Mouse (Mus musculus): ENCODE measurements around the gene Gkn3. TPM values are rescaled to one million over a fixed set of nuclear protein-coding genes. Genes with fewer than 3 reads are reported as not detected.

Gene Gkn3
- polyA plus RNA-seq, 1 experiment from 2014 or later: 0.21 TPM

DNA sequence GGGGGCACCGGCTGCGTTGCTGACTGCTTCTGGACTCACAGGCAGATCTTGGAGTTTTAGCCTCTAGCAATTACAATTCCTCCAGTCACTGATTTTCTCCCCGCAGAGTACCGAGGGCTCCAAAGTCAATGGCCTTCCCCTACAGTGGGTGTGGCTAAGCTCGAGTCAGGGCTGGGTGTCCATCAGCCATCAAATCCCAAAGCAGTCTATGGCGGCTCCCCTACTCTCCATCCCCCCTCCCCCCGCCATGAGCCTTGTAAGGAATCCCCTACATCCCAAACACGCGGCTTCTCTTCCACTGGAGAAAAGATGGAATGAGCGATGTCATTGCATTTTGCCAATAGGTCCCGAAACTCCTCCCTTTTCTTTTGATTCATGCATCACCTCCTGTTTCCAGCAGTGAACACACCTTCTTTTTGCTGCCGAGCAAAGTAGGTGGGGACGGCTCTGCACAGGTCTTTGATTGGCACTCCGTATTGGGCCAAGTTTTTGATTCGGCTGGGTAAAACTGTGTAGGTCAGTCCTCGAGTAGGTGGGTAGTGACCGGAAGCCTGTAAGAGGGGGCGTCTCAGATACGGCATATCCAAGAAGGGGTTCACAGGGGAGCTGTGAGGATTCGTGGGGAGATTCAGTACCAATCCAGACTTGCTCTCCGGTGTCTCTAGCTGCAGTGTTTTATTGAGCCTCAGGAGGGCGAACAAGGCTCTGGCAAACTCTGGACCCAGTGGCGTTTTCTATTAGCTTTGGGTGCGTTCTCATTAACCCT is 4.6 kb downstream of the Gkn3 start:
- WGBS: 9% methylated on average over 24 of the region's 24 CpGs
- peak; percentile 34; the same call in 1 of the 2 replicates for ATAC-seq
- Histone ChIP-seq H3K27ac (ENCODE audit: low read length) (no peak overlapping the region), H3K36me3 (ENCODE audit: control insufficient read depth, insufficient read depth, low read length) (no peaks in the 10 kb centered on the region), H3K4me1 (ENCODE audit: control insufficient read depth, insufficient read depth, low read length) (peaks cover 9% of the 10 kb centered on the region; the same call in 1 of the 2 replicates), H3K27me3 (replicated peaks; ENCODE audit: control insufficient read depth, insufficient read depth, low read length) (peaks cover 6% of the 10 kb centered on the region; the same call in 1 of the 2 replicates), H3K4me3 (ENCODE audit: low read length) (peak overlapping the region; percentile 27), H3K9ac (ENCODE audit: low read depth, low read length) (0 out of 2 replicates have a peak overlapping the region, but pooled peaks have one; percentile 12), H3K9me3 (ENCODE audit: control insufficient read depth, low read length) (no peaks in the 10 kb centered on the region), H3K4me2 (ENCODE audit: low read depth, low read length) (peak overlapping the region; percentile 53)

DNA sequence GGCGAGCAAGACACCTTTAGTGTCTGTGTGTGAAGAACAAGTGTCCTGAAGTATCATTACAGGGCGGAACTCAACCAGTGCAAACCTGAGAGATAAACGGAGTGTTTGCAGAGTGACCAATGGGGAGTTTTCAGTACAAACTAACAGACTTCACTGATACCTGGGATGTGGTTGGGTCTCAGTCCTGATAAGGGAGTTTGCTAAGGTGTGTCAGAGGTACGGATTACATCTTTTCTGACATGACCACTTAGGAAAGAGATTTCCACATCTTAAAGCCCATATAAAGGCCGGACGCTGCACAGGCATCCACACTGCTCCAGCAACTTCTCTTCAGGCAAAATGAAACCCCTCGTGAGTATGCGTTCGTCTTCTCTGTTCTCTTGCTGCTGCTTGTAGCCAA is 15.7 kb downstream of the Gkn3 start, which contains the start of gene Gkn2:
Gene Gkn2, plus strand, starts transcription at position 301 of the 400 bp plus-strand sequence.
- Histone ChIP-seq H3K4me3 (ENCODE audit: low read length) (no peak within 1 kb of the TSS), H3K4me1 (ENCODE audit: control insufficient read depth, insufficient read depth, low read length) (no peaks in the 10 kb centered on the region), H3K4me2 (ENCODE audit: low read depth, low read length) (no peak within 1 kb of the TSS), H3K36me3 (ENCODE audit: control insufficient read depth, insufficient read depth, low read length) (no peaks in the 10 kb centered on the region), H3K27ac (ENCODE audit: low read length) (no peak within 1 kb of the TSS), H3K27me3 (replicated peaks; ENCODE audit: control insufficient read depth, insufficient read depth, low read length) (no peaks in the 10 kb centered on the region), H3K9ac (ENCODE audit: low read depth, low read length) (no peak within 1 kb of the TSS), H3K9me3 (ENCODE audit: control insufficient read depth, low read length) (no peaks in the 10 kb centered on the region)
- 72% methylated on average over 9 of the region's 9 CpGs for WGBS
- no peak for ATAC-seq

DNA sequence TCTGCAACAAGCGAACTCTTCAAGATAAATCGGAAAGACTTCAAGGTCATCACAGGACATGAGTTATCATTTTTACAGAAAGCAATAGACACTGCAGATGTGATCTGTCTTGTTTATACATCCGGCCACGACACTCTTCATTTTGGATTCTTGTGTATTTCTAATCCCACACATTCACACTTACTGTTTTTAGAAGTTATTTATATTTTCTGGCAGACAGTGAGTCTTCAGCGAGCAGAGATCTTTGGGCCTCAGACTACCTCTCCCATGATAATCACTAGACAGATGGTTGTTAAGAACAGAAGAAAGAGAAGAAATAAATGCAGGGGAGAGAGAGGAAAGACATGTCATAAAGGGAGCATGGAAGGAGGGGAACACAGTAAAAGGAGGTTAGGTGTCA is 19.5 kb downstream of the Gkn3 start:
- Histone ChIP-seq H3K9me3 (ENCODE audit: control insufficient read depth, low read length) (no peaks in the 10 kb centered on the region), H3K36me3 (ENCODE audit: control insufficient read depth, insufficient read depth, low read length) (no peaks in the 10 kb centered on the region), H3K4me3 (ENCODE audit: low read length) (no peak overlapping the region), H3K4me2 (ENCODE audit: low read depth, low read length) (no peak overlapping the region), H3K27me3 (replicated peaks; ENCODE audit: control insufficient read depth, insufficient read depth, low read length) (no peaks in the 10 kb centered on the region), H3K4me1 (ENCODE audit: control insufficient read depth, insufficient read depth, low read length) (no peaks in the 10 kb centered on the region), H3K9ac (ENCODE audit: low read depth, low read length) (no peak overlapping the region), H3K27ac (ENCODE audit: low read length) (no peak overlapping the region)
- WGBS: 66% methylated on average over 5 of the region's 5 CpGs
- no peak for ATAC-seq

DNA sequence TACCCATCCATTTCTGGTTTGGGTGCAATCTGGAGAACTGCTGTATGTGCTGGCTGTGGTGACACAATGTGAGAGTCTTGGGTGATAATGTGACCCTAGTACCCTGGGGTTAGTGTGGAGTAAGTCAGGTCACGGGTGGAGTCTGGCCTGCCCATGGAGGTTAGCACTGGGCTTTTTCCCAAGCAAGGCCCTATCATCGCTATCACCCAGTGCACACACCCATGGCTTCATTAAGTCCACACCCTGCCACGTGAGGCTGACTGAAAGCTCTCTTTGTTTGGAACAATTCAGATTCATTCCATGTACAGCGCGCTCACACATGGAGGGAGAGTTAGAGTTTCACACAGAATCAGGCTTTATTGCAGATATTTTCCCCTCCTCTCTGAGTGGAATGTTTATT is 34.3 kb downstream of the Gkn3 start:
- no peaks in the 10 kb centered on the region for H3K9me3 ChIP-seq (ENCODE audit: control insufficient read depth, low read length)
- no peak overlapping the region for H3K9ac ChIP-seq (ENCODE audit: low read depth, low read length)
- peaks cover 8% of the 10 kb centered on the region for H3K4me1 ChIP-seq (ENCODE audit: control insufficient read depth, insufficient read depth, low read length)
- H3K4me2 ChIP-seq (ENCODE audit: low read depth, low read length): no peak overlapping the region
- 52% methylated on average over 5 of the region's 5 CpGs for WGBS
- no peak overlapping the region for H3K4me3 ChIP-seq (ENCODE audit: low read length)
- ATAC-seq: peak; percentile 95
- H3K27ac ChIP-seq (ENCODE audit: low read length): no peak overlapping the region
- no peaks in the 10 kb centered on the region for H3K27me3 ChIP-seq (replicated peaks; ENCODE audit: control insufficient read depth, insufficient read depth, low read length)
- no peaks in the 10 kb centered on the region for H3K36me3 ChIP-seq (ENCODE audit: control insufficient read depth, insufficient read depth, low read length)

DNA sequence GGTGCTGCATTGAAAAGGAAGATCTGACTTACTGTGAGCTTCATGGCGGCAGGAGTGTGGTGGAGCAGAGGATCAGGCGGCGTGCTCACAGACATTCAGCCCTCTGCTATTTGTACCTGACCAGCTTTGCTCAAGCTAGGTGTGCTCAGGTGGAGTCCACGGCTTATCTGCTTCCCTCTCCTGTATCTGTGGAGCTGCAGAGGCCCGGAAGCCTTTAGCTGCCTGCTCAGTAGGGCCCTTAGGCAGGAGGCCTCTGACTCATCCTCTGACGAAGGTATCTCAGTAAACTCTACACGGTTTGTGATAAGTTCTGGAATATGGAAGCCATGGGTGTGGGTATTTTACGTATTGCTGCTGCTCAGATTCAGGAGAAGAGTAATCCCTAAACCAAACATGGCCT is 37.9 kb downstream of the Gkn3 start, which contains the start of gene Gkn1:
Gene Gkn1, minus strand, starts transcription at position 114 of the 400 bp plus-strand sequence.
- no peak within 1 kb of the TSS for H3K4me3 ChIP-seq (ENCODE audit: low read length)
- no peak within 1 kb of the TSS for H3K27ac ChIP-seq (ENCODE audit: low read length)
- WGBS: 79% methylated on average over 8 of the region's 8 CpGs
- no peaks in the 10 kb centered on the region for H3K27me3 ChIP-seq (replicated peaks; ENCODE audit: control insufficient read depth, insufficient read depth, low read length)
- no peaks in the 10 kb centered on the region for H3K9me3 ChIP-seq (ENCODE audit: control insufficient read depth, low read length)
- no peak within 1 kb of the TSS for H3K4me2 ChIP-seq (ENCODE audit: low read depth, low read length)
- ATAC-seq: peak; percentile 76
- peaks cover 8% of the 10 kb centered on the region for H3K4me1 ChIP-seq (ENCODE audit: control insufficient read depth, insufficient read depth, low read length)
- no peak within 1 kb of the TSS for H3K9ac ChIP-seq (ENCODE audit: low read depth, low read length)
- H3K36me3 ChIP-seq (ENCODE audit: control insufficient read depth, insufficient read depth, low read length): no peaks in the 10 kb centered on the region

DNA sequence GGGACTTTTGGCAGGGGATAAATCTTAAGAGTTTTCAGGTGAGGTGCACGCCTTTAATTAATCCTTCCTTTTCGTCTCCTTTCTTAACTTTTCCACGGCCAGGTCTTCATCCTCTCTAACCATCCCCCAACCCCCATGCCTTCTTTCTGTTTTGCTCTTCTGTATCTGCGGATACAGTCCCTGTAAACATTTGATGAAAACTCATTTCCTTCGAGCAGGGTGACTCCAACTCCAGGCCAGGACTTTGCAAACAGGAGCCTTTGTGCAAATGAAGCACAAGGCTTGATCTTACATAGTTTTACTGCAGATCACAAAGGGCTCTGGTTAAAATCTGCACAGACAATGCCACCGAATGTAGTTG is 52.8 kb downstream of the Gkn3 start:
- peaks cover 4% of the 10 kb centered on the region; the same call in 1 of the 2 replicates for H3K27me3 ChIP-seq (replicated peaks; ENCODE audit: control insufficient read depth, insufficient read depth, low read length)
- no peaks in the 10 kb centered on the region for H3K36me3 ChIP-seq (ENCODE audit: control insufficient read depth, insufficient read depth, low read length)
- H3K4me2 ChIP-seq (ENCODE audit: low read depth, low read length): peak overlapping the region; percentile 87
- H3K27ac ChIP-seq (ENCODE audit: low read length): no peak overlapping the region
- H3K9ac ChIP-seq (ENCODE audit: low read depth, low read length): no peak overlapping the region
- 0 out of 2 replicates have a peak, but pooled peaks cover 2% of the 10 kb centered on the region for H3K4me1 ChIP-seq (ENCODE audit: control insufficient read depth, insufficient read depth, low read length)
- H3K9me3 ChIP-seq (ENCODE audit: control insufficient read depth, low read length): no peaks in the 10 kb centered on the region
- 25% methylated on average over 6 of the region's 6 CpGs for whole genome bisulfite sequencing
- ATAC-seq: no peak; the same call in 1 of the 2 replicates
- 0 out of 2 replicates have a peak overlapping the region, but pooled peaks have one; percentile 75 for H3K4me3 ChIP-seq (ENCODE audit: low read length)

DNA sequence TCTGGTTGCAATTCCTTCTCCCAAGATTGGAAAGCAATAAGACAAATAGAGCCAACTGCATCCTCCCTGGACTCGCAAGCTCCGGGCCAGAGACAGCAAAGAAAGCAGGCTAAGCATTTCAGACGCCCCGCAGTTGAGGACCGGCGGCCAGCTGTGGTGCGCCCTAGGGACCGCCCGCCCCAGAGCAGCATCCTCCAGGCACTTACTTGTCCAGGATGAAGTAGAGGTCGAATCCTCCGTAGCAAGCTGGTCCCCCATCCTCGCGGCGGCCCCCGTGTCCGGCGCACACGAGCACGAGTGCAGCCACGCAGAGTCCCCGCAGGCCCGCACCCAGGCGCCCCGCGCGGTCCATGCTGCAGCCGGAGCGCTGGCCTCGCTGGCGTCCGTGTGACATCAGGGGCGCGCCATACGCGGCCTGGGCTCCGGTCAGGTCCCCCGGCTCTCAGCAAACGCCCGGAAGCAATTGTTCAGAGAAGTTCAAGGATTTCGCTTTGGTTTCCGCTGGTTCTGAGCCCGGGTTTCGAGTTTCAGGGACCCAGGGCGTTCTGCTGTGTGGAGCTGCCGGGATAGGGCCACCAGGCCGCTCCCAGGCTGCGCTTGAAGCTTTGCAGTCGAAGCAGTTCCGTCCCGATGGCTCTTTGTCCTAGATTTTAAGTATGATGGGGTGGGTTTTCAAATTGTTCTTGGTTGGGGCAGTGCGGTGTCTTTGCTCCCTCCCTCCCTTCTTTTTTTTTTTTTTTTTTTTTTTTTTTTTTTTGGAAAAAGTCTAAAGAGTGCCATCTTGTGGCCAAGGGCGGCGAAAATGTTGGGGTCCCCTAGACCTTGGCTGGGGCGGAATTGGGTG is 53.4 kb downstream of the Gkn3 start, which contains the start of gene Antxr1:
Gene Antxr1, minus strand, starts transcription at position 731 of the 844 bp plus-strand sequence.
- H3K36me3 ChIP-seq (ENCODE audit: control insufficient read depth, insufficient read depth, low read length): no peaks in the 10 kb centered on the region
- WGBS: under 1% methylated on average over 54 of the region's 54 CpGs
- H3K9me3 ChIP-seq (ENCODE audit: control insufficient read depth, low read length): no peaks in the 10 kb centered on the region
- H3K27me3 ChIP-seq (replicated peaks; ENCODE audit: control insufficient read depth, insufficient read depth, low read length): peaks cover 4% of the 10 kb centered on the region; the same call in 1 of the 2 replicates
- peak within 1 kb of the TSS; percentile 94 for H3K27ac ChIP-seq (ENCODE audit: low read length)
- peak within 1 kb of the TSS; percentile 84 for H3K9ac ChIP-seq (ENCODE audit: low read depth, low read length)
- peak within 1 kb of the TSS; percentile 75 for H3K4me3 ChIP-seq (ENCODE audit: low read length)
- 0 out of 2 replicates have a peak, but pooled peaks cover 2% of the 10 kb centered on the region for H3K4me1 ChIP-seq (ENCODE audit: control insufficient read depth, insufficient read depth, low read length)
- H3K4me2 ChIP-seq (ENCODE audit: low read depth, low read length): peak within 1 kb of the TSS; percentile 87
- peak; percentile 76 for ATAC-seq

DNA sequence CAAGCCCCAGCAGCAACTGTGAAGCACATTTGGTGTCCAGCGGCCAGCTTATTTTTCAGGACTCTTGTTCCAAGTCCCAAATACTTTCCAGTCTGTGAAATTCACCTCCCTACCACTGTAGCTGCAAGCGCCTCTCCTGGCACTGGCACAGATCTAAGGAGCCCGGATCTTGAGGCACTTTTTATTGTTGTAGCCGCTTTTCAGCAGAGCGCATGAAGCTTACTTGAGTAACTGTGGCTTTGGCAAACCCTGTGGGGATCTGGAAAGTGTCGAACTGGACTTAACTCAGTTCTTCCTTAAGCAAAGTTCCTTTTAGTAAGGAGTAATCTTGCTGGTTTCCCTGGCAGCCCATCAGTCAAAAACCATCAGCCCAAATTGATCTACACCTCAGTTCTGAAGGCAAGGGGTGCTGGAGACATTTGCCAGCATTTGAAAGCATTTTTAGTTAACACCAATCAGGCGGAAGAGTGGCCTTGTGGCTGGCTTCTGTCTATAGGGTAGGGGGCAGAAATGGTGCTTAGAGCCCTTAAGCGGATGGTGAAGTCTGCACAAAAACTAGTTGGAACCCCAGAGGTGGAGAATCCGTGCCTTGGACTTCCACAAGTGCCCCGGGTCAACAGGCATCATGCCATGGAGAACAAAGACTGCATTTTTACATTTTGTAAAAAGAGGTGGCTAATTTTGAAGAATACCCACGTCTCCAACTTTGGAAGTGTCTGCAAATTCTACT is 54.2 kb downstream of the Gkn3 start:
- WGBS: 26% methylated on average over 11 of the region's 11 CpGs
- H3K9ac ChIP-seq (ENCODE audit: low read depth, low read length): peak overlapping the region; percentile 84

More for the DNA sequence above, 54.2 kb downstream of the Gkn3 start:
- peak overlapping the region; percentile 94 for H3K27ac ChIP-seq (ENCODE audit: low read length)
- H3K36me3 ChIP-seq (ENCODE audit: control insufficient read depth, insufficient read depth, low read length): no peaks in the 10 kb centered on the region
- peak overlapping the region; percentile 75 for H3K4me3 ChIP-seq (ENCODE audit: low read length)
- H3K4me2 ChIP-seq (ENCODE audit: low read depth, low read length): peak overlapping the region; percentile 87
- H3K9me3 ChIP-seq (ENCODE audit: control insufficient read depth, low read length): no peaks in the 10 kb centered on the region
- no peak for ATAC-seq
- peaks cover 4% of the 10 kb centered on the region; the same call in 1 of the 2 replicates for H3K27me3 ChIP-seq (replicated peaks; ENCODE audit: control insufficient read depth, insufficient read depth, low read length)
- 0 out of 2 replicates have a peak, but pooled peaks cover 2% of the 10 kb centered on the region for H3K4me1 ChIP-seq (ENCODE audit: control insufficient read depth, insufficient read depth, low read length)
